Mouse (Mus musculus) lung, embryonic 15.5 days (tissue): ENCODE measurements around the gene Gnpnat1. TPM values are rescaled to one million over a fixed set of nuclear protein-coding genes. Genes with fewer than 3 reads are reported as not detected.

Experiments
- ATAC-seq: fragments of 200-750 bp; cut with Nextera tagmentation; 2 replicates; pipeline ENCODE4 v1.8.0; 2017; ENCODE audit warnings: moderate number of reproducible peaks, borderline replicate concordance; ENCODE audit not compliant: low FRiP score, low TSS enrichment; ENCODE audit errors: extremely low read depth
- H3K27ac ChIP-seq: fragments of 300-500 bp; sonication (generic); 2 replicates; pipeline ENCODE4 v1.5.1; 2015; ENCODE audit warnings: moderate library complexity, mild to moderate bottlenecking, inconsistent platforms
- H3K27me3 ChIP-seq: fragments of 300-500 bp; sonication (generic); 2 replicates; pipeline ENCODE4 v1.6.1; 2015; ENCODE audit warnings: inconsistent platforms
- H3K36me3 ChIP-seq: fragments of 300-500 bp; sonication (generic); 2 replicates; pipeline ENCODE4 v1.6.1; 2015; ENCODE audit warnings: inconsistent platforms
- H3K4me1 ChIP-seq: fragments of 300-500 bp; sonication (generic); 2 replicates; pipeline ENCODE4 v1.6.1; 2015; ENCODE audit warnings: inconsistent platforms
- H3K4me2 ChIP-seq: fragments of 300-500 bp; sonication (generic); 2 replicates; pipeline ENCODE4 v1.6.1; 2015; ENCODE audit warnings: inconsistent platforms, mild to moderate bottlenecking, moderate library complexity
- H3K4me3 ChIP-seq: fragments of 300-500 bp; sonication (generic); 2 replicates; pipeline ENCODE4 v1.5.1; 2015; ENCODE audit warnings: mild to moderate bottlenecking, inconsistent platforms
- H3K9ac ChIP-seq: fragments of 300-500 bp; sonication (generic); 2 replicates; pipeline ENCODE4 v1.6.1; 2015; ENCODE audit warnings: inconsistent platforms
- H3K9me3 ChIP-seq: fragments of 300-500 bp; sonication (generic); 2 replicates; pipeline ENCODE4 v1.6.1; 2016; ENCODE audit warnings: inconsistent platforms
- WGBS: fragments of 180-500 bp; shearing (Covaris S2); methylation state at CpG from one replicate; pipeline ENCODE4 v1.1.7; 2015; 5-methylcytosine and 5-hydroxymethylcytosine counted together
- microRNA-seq: library from miRNA; unstranded; fragments of <30 nt; microRNA quantifications from one replicate; pipeline ENCODE4, GENCODE M21; 2016
- polyA plus RNA-seq: library from polyadenylated mRNA; unstranded; fragments of >200 nt; fragmentation: Nextera tagmentation; extraction: Ambion mirVana; gene quantifications from 2 replicates; pipeline ENCODE4 v1.2.1, GENCODE M21; 2015

Gnpnat1 gene
- polyA plus RNA-seq, 1 experiment from 2014 or later: 50.5 TPM

DNA sequence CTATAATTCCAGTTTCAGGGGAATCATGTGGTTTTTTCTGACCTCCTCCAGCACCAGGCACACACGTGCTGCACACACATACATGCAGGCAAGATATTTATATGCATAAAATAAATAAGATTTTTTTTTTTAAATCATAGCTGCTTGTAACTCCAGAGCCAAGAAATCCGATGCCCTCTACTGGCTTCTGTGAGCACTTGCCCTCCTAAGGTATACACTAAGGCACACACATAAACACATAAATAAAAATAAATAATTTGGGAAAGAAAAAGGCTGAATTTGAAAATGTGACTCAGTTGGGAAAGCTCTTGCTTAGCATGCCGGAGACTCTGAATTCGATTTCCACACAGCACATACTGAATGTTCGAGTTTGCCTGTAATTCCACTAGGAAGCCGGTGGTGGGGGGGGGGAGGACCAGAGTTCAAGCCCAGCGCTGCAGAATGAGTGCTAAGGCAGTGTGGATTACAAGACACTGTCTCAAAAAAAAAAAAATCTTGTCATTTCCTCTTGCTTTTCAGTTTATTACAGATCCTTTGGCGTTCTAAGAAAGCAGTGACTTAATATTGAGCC, 75.6 kb downstream of the Gnpnat1 start:
- H3K36me3 ChIP-seq: peaks cover 24% of the 10 kb centered on the region
- H3K4me2 ChIP-seq: peak overlapping the region; percentile 58
- peak overlapping the region; percentile 32; the same call in 1 of the 2 replicates for H3K9ac ChIP-seq
- no peaks in the 10 kb centered on the region for H3K27me3 ChIP-seq
- no peaks in the 10 kb centered on the region for H3K9me3 ChIP-seq
- peak; percentile 44 for ATAC-seq
- 11% methylated on average over 8 of the region's 8 CpGs for WGBS
- H3K27ac ChIP-seq: peak overlapping the region; percentile 50
- H3K4me1 ChIP-seq: peaks cover 13% of the 10 kb centered on the region
- H3K4me3 ChIP-seq: peak overlapping the region; percentile 94

DNA sequence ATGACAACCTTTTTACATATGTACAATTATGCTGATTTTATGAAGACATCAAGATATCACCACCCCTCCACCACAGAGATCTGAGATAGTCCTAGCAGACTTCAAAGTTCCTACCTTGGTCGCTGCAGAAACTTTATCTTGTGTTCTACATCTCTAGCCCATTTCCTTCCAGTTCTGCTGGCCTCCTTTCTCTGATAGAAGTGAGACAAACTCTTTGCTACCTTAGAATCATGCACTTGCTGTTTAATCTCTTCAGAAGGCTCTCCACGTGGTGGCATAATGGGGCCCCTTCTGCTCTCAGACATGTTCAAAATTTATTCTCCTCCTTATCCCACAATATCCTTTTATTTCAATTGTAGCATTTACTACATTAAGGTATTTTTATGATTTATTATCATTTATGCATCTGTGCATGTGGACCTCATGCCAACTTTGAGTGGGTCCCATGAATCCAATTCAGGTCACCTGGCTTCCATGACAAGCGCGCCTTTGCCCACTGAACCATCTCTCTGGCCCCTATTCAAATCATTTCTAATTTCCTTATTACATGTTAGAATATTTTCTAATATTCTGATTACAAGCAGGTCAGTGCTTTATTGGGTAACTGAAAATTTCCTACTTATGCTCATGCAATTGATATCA, 76.5 kb downstream of the Gnpnat1 start:
- ATAC-seq: no peak
- peaks cover 13% of the 10 kb centered on the region for H3K4me1 ChIP-seq
- no peak overlapping the region for H3K9ac ChIP-seq
- 85% methylated on average over 4 of the region's 4 CpGs for WGBS
- no peak overlapping the region for H3K4me2 ChIP-seq
- H3K9me3 ChIP-seq: no peaks in the 10 kb centered on the region
- peaks cover 18% of the 10 kb centered on the region for H3K36me3 ChIP-seq
- no peaks in the 10 kb centered on the region for H3K27me3 ChIP-seq
- H3K4me3 ChIP-seq: no peak overlapping the region
- H3K27ac ChIP-seq: no peak overlapping the region

Small RNA genes within 50 kb of the gene (microRNA-seq; reads per million reads assigned to microRNA genes)
- gene Gm25353: not detected

Other genes with a start within 250 kb of the Gnpnat1 start
- gene Gpr137c, start 185.2 kb downstream of the Gnpnat1 start, polyA plus RNA-seq: 1.4 and 1.5 TPM in 2 replicates
- gene Txndc16, start 184.6 kb downstream of the Gnpnat1 start, polyA plus RNA-seq: 13.0 and 16.0 TPM in 2 replicates
- 30.7 and 37.1 TPM in 2 replicates for gene Ero1l, start 86.1 kb downstream of the Gnpnat1 start, polyA plus RNA-seq
- 148 and 154 TPM in 2 replicates for gene Psmc6, start 75.1 kb downstream of the Gnpnat1 start, polyA plus RNA-seq
- gene Styx, start 53.8 kb downstream of the Gnpnat1 start, polyA plus RNA-seq: 63.7 and 68.9 TPM in 2 replicates
- gene Fermt2, start 125.2 kb upstream of the Gnpnat1 start, polyA plus RNA-seq: 239 and 248 TPM in 2 replicates